Mouse (Mus musculus) frontal cortex, adult 2 months (tissue): ENCODE data around the gene Dand5. TPM values are rescaled to one million over a fixed set of nuclear protein-coding genes. Genes with fewer than 3 reads are reported as not detected.
"Not testable (repeated sequence)": the region's sequence is repeated elsewhere in the genome, so short reads cannot be mapped to it uniquely, and the experiment has no call there.

ENCODE experiments used
- DNase-seq, 2 experiments: peaks; one replicate each; pipeline ENCODE4 v3.0.0; 2022; ENCODE audit warnings: low spot score in 1 of 2; ENCODE audit errors: extremely low spot score in 1 of 2
- polyA plus RNA-seq: library from polyadenylated mRNA; depleted of rRNA; stranded (reverse); fragments of >200 nt; gene quantifications from 2 replicates; pipeline ENCODE4 v1.2.3, GENCODE M21; 2012

Dand5 gene
- polyA plus RNA-seq, 1 experiment: 14.6 TPM

- peak in 1 of 2 experiments; percentile 82 for DNase-seq
Measured at GRCm38 (mm10) chr8:84834866-84835855, 12.5 kb upstream of the Dand5 start.

- no peak for DNase-seq
Measured at GRCm38 (mm10) chr8:84834002-84834865, 11.6 kb upstream of the Dand5 start.

GRCm38 (mm10) chr8:84832759-84833742 is 10.4 kb upstream of the Dand5 start:
- DNase-seq: no peak

- DNase-seq: peak in 1 of 2 experiments; percentile 78
Measured at GRCm38 (mm10) chr8:84832034-84832717, 9.6 kb upstream of the Dand5 start.

- no peak for DNase-seq
Measured at GRCm38 (mm10) chr8:84831490-84831889, 8.9 kb upstream of the Dand5 start, which contains the start of gene Gadd45gip1. Gene Gadd45gip1, plus strand, starts transcription at chr8:84831522.

- not testable (repeated sequence) for DNase-seq
Measured at GRCm38 (mm10) chr8:84826518-84826917, 3.9 kb upstream of the Dand5 start.

GRCm38 (mm10) chr8:84825636-84826035 is 3.0 kb upstream of the Dand5 start:
- DNase-seq: no peak

GRCm38 (mm10) chr8:84823653-84824052 is 1.0 kb upstream of the Dand5 start:
- DNase-seq: peak in 1 of 2 experiments; percentile 73

GRCm38 (mm10) chr8:84816117-84816516 is 6.5 kb downstream of the Dand5 start:
- no peak for DNase-seq

- DNase-seq: peak; percentile 89 to 99
Measured at GRCm38 (mm10) chr8:84815547-84815946, 7.1 kb downstream of the Dand5 start.

GRCm38 (mm10) chr8:84814555-84815441 is 7.8 kb downstream of the Dand5 start:
- no peak for DNase-seq

- DNase-seq: no peak
Measured at GRCm38 (mm10) chr8:84814240-84814554, 8.4 kb downstream of the Dand5 start.

- no peak for DNase-seq
Measured at GRCm38 (mm10) chr8:84813830-84814229, 8.8 kb downstream of the Dand5 start.

GRCm38 (mm10) chr8:84813059-84813458 is 9.6 kb downstream of the Dand5 start:
- peak in 1 of 2 experiments; percentile 96 for DNase-seq

- DNase-seq: no peak
Measured at GRCm38 (mm10) chr8:84811303-84811702, 11.3 kb downstream of the Dand5 start.

- peak; percentile 90 to 99 for DNase-seq
Measured at GRCm38 (mm10) chr8:84810896-84811295, 11.7 kb downstream of the Dand5 start.

- DNase-seq: no peak
Measured at GRCm38 (mm10) chr8:84809941-84810280, 12.7 kb downstream of the Dand5 start.

GRCm38 (mm10) chr8:84809109-84809940 is 13.3 kb downstream of the Dand5 start:
- no peak for DNase-seq
